12 mouse cellular contexts compared by ENCODE assay signal in genomic region chr16:22527499-22527939, GRCm38 (mm10).
DNase-seq lines count a peak whose midpoint lies in the region; ATAC-seq and TF ChIP-seq lines count a peak whose summit lies in the region.
"Had no signal": no experiment of that assay in that cellular context is flagged by ENCODE, and none has a peak within 500 bp of the region (broad histone marks: within the 10 kb centered on the region; RNA-seq: fewer than 3 reads in every experiment).

No protein-coding gene starts in this region.

- H3K36me3 ChIP-seq in heart, embryonic 15.5 days = no peaks in the 10 kb centered on the region
- H3K36me3 ChIP-seq: embryonic facial prominence, embryonic 15.5 days; liver, embryonic 15.5 days; midbrain, embryonic 13.5 days had no signal

- H3K9me3 ChIP-seq in heart, embryonic 15.5 days (replicated peaks) = no peaks in the 10 kb centered on the region
- H3K9me3 ChIP-seq: embryonic facial prominence, embryonic 15.5 days; liver, embryonic 15.5 days had no signal

- peak; percentile 35 for DNase-seq in kidney, adult 18-20 months
- DNase-seq in kidney, postnatal 10 days = no peak
- peak; percentile 93 for DNase-seq in brain, adult 2 months (ENCODE audit: low read depth, low spot score)
- peak; percentile 67 to 85 for DNase-seq in cerebellum, adult 2 months
- no peak for DNase-seq in c-Kit-positive CD71-positive TER-119-positive erythroid progenitor cells, embryonic 14.5 days (ENCODE audit: low spot score)
- no peak for DNase-seq in urinary bladder, postnatal 36 days (ENCODE audit: low spot score in 2 of 2)
- no peak for DNase-seq in embryo, embryonic 9.5 days (ENCODE audit: extremely low spot score)

- no peak for TF ChIP-seq CTCF in cerebellum, adult 2 months (IDR thresholded peaks at IDR 0.05; ENCODE audit: borderline replicate concordance, insufficient read depth, low read depth, low read length)

- peaks cover 6% of the 10 kb centered on the region for H3K4me1 ChIP-seq in cerebellum, adult 2 months (ENCODE audit: control insufficient read depth, insufficient read depth, low read length)
- peaks cover 40% of the 10 kb centered on the region for H3K4me1 ChIP-seq in heart, embryonic 15.5 days (replicated peaks)
- H3K4me1 ChIP-seq: embryonic facial prominence, embryonic 15.5 days; liver, embryonic 15.5 days had no signal

- no peaks in the 10 kb centered on the region for H3K27me3 ChIP-seq in cerebellum, adult 2 months (ENCODE audit: control insufficient read depth, insufficient read depth, low read length)
- no peaks in the 10 kb centered on the region for H3K27me3 ChIP-seq in heart, embryonic 15.5 days
- H3K27me3 ChIP-seq: CH12.LX; embryonic facial prominence, embryonic 15.5 days; liver, embryonic 15.5 days; midbrain, embryonic 13.5 days had no signal

- no peak for TF ChIP-seq POLR2A in cerebellum, adult 2 months (IDR thresholded peaks at IDR 0.05; ENCODE audit: borderline replicate concordance, insufficient read depth, low read length)

- peak; percentile 79 for ATAC-seq in heart, embryonic 15.5 days (replicated peaks; ENCODE audit: insufficient number of reproducible peaks, insufficient read depth, low FRiP score, low read depth)
- ATAC-seq: midbrain, embryonic 13.5 days had no signal

- WGBS in cerebellum, adult 2 months = 5% methylated on average over 5 of the region's 5 CpGs
- 28% methylated on average over 5 of the region's 5 CpGs for WGBS in heart, embryonic 15.5 days

- peak overlapping the region; percentile 53; the same call in 1 of the 2 replicates for H3K27ac ChIP-seq in cerebellum, adult 2 months (ENCODE audit: insufficient read depth, low read length)
- peak overlapping the region; percentile 79 for H3K27ac ChIP-seq in heart, embryonic 15.5 days
- H3K27ac ChIP-seq: embryonic facial prominence, embryonic 15.5 days; liver, embryonic 15.5 days; midbrain, embryonic 13.5 days had no signal

- no peak overlapping the region for H3K9ac ChIP-seq in heart, embryonic 15.5 days
- H3K9ac ChIP-seq: embryonic facial prominence, embryonic 15.5 days; liver, embryonic 15.5 days; midbrain, embryonic 13.5 days had no signal

- no peak overlapping the region for H3K4me3 ChIP-seq in cerebellum, adult 2 months (replicated peaks; ENCODE audit: insufficient read depth, low read depth, low read length)
- H3K4me3 ChIP-seq in heart, embryonic 15.5 days = no peak overlapping the region
- H3K4me3 ChIP-seq: embryonic facial prominence, embryonic 15.5 days; liver, embryonic 15.5 days; midbrain, embryonic 13.5 days had no signal

- H3K4me2 ChIP-seq in heart, embryonic 15.5 days = no peak overlapping the region
- H3K4me2 ChIP-seq: embryonic facial prominence, embryonic 15.5 days; liver, embryonic 15.5 days; midbrain, embryonic 13.5 days had no signal

Comparison
In these comparisons a context has a peak if more than half of its experiments do, and no peak if none do; other contexts are left out.
1. DNase-seq: peak in kidney, adult 18-20 months (single experiment), brain, adult 2 months (single experiment) and cerebellum, adult 2 months (2 of 2); none in kidney, postnatal 10 days (single experiment), c-Kit-positive CD71-positive TER-119-positive erythroid progenitor cells, embryonic 14.5 days (single experiment), urinary bladder, postnatal 36 days (0 of 2) and embryo, embryonic 9.5 days (single experiment).